Mouse (Mus musculus): ENCODE results near the gene Notch2.
"Not testable (repeated sequence)": the region's sequence is repeated elsewhere in the genome, so short reads cannot be mapped to it uniquely, and the experiment has no call there.

Notch2 gene

DNA sequence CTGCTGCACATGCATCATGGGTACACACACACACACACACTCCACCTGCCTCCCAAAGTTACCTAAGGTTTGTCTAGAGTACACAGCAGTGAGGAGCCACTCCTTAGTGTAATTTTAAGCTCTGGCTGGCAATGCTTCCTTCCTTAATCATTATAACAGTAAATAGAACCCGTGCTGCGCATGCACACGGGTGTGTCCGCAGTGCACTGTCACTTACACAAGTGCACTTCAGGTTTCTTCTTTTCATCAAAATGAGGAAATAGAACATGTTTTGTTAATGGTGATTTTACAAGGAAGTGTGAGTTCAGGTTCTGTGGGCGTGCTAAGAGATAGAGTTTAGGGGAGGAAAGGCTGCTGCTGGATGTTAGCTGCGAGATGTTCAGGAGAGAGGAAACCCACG, 17.8 kb downstream of the Notch2 start:
- DNase-seq (ENCODE audit: low read depth): no peak

DNA sequence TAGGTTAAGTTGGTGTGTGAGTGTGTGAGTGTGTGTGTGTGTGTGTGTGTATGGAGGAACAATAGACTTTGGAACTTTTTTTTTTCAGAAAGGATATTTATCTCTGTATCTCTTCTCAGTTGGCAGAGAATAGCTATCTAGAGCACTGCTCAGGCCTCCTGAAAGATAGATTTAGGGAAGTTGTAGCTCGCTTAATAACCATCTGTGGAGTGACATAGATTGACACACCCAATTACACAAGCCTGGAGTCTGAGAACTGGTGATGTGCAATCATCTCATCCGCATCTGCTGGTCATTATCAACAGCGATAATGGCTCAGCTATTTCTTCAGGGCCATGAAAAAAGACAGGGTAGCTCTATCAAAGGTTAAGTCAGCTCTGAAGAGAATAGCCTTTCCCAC, 18.9 kb downstream of the Notch2 start:
- no peak for DNase-seq (ENCODE audit: low read depth)

DNA sequence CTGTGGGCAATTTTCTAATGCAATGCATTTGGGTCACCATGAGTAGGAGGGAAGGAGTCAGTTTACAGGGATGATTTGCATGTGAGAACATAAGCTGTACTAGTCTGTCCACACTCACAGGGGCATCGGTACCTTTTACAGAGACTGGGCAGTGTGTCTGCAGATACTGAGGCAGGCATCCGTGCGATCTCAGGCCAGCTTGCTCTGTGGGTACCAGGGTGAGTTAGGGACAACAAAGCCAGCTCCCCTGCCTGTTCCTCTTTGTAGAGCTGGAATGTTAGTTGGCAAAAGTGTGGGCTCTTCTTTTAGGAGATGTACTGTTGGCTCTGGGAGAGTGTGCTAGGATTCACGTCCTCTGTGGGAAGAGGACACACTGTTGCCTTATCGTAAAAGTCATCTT, 19.6 kb downstream of the Notch2 start:
- no peak for DNase-seq (ENCODE audit: low read depth)

DNA sequence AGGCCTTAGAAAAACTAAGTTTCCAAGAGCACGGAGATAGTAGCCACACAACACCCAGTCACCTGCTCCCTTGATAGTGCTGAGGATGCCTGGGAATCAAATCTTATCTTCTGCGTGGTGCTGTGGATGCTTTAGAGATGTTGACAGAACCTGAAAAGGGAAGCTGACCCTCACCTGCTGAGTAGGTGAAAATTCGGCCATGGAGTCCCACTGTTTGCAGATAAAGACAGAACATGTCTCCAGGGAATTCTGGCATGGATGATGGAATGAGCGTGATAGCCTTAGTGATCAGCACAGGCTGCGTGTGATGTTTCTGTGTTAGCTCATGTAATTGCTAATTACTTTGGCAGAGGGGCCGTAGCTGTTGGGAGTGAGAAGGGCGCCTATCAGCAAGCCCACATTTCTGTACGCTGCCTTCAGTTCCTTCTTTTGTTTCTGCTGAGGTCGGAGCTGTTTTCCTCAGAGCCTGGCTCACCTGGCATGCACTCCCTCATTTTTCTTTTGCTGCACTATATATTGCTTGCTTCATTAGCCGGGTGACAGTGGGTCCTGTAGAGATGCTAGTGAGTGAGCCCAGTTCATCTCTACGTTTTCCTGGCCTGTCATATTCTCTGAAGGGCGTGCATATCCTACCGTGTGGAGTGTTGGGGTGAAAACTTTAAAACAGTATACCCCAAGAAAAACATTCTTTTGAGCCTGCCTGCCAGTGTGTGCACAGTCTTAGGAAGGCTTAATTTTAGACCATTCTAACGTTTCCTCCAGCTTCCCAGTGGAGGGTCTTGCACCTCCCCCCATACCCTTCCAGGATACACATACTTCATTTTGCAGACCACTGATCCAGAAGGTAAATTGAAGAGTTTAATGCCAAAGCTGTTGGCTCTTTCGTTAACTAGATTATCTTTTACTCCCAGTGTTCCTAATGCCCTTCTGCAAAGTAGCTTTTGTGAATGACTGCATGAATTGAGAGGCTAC, 21.6 kb downstream of the Notch2 start:
- DNase-seq (ENCODE audit: low read depth): no peak

DNA sequence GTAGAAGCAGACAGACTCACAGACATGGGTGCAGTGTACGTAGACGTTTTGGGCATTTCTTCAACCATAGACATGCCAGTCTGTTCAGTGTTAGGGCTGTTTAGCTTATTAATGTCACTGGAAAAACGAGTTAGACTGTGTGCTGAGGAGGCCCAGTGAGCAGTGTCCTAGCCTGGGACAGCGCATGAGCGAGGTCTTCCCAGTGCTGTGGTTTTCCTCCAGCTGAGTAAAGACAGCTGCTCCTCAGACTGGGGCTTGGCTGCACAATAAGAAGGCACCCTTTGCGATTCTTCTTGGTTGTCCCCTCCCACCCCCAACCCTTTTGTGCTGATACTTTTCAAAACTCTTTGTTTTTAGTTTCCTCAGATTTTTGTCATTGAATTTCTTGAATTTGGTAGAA, 22.8 kb downstream of the Notch2 start:
- DNase-seq (ENCODE audit: low read depth): no peak

DNA sequence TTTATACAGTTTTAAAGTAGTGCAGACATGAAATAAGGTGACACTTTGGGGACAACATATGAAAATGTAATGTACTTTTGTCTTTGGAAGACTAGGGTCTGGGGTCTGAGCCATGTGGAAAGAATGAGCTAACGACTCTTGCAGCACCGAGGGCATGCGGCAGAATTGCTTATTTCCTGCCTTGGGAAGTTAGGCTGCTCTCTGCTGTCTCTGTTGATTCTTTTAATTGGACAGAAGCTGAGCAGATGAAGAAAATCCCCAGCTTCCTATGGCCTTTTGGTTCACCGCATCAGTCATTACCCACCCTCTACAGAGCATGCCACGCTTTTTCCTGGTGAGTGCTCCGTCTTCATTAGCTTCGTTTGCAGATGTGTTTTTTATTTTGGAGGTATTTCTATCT, 23.8 kb downstream of the Notch2 start:
- no peak for DNase-seq (ENCODE audit: low read depth)

DNA sequence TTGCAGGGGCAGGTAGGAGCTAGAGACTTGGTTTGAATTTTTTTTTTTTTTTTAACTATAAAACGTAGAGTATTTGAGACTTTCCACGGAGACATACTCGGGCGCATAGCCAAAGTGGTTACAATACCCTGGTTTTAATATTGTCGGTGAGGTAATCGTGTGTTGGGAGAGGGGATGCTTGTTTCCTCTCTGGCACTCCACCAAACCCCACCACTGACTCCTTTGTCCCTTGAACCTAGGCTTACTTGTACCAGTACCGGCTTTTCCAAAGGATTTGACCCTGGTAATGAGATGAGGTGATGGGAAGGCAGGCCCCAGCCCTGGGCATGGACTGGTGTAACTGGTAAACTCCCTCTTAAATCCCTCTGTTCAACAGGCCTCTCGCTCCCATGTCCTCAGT, 25.3 kb downstream of the Notch2 start:
- DNase-seq (ENCODE audit: low read depth): no peak

DNA sequence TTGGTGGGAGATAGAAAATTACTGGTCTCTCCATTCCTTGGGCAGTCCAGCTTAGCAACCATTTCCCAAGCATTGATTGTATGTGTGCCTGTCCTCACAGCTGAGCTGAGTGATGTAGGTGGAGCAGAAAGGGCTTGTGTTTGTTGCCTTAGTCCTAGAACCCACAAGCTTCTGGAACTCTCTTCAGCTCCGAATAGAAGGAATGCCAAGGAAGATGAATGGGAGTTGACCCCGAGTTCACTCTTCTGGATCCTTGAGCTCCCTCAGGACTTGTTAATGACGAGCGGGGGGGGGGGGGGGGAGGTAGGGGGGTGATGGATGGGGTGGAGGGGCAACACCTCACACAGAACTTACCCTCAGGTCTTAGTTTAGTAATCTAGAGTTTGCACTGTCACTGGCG, 25.9 kb downstream of the Notch2 start:
- DNase-seq (ENCODE audit: low read depth): no peak

DNA sequence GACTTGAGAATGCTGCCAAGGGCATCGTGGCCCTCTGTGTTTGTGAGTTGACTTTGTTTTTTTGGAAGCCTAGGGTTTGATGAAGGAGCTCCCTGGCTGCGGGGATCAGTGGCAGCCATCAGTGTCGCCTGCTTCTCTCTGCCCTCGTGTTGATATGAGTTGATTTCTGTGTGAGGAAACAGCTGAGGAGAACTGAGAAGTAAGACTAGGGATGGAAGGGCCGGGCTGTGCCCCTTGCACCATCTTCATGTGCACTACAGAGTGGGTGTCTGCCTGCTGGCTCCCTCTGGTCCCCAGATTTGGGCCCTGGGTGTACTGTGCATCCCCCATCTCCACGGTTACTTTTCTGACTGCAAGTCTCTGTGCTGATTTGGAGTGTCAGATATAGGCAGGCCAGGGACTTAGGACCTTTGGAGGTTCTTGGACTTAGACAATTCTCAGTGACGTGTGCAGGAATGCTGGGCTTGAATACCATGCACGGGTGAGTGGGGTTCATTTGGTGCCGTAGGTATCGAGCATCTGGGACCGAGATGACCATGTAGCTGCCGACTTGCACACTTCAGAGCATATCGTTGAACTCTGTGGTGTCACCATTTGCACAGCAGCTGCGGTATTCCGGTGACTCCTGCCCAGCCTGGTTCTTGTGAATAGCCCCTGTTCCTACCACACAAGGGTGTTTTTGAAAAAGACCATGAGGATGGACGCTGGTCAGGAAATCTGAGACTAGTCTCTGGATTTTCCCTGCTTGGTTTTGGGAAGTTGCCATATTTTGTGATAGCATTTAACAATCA, 26.5 kb downstream of the Notch2 start:
- DNase-seq (ENCODE audit: low read depth): no peak

DNA sequence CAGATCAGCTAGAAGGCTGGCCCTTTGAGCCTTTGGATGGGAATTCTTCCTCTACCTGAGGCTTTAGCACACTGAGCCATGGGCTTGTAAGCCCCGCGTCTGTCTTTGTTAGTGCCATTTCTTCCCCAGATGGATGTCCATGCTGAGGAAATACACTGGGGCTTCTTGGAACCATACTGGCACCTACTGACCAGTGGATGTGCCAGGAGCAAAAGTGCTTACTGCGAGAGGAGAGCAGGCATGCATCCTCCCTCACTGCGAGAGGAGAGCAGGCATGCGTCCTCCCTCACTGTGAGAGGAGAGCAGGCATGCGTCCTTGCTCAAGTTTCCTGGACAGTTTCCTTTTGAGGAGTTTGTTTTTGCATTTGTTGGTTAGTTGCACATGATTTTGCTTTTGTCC, 27.5 kb downstream of the Notch2 start:
- no peak for DNase-seq (ENCODE audit: low read depth)

DNA sequence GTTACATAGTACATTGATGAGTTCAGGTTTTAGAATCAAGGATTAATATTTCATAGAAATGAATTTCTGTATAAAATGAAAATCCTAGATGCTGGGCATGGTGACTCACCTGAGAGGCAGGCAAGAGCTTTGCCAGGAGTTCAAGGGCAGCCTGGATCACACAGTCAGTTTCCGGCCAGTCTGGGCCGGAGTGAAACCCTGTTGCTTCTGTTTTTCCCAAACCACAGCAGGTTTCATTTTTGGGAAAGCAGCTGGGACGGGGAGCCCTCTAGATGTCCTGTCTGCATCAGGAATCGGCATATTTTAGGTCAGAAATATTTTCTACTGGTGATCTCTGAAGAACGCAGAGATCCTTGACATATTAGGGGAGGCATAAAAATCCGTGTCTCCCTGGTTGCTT, 29.0 kb downstream of the Notch2 start:
- DNase-seq (ENCODE audit: low read depth): no peak

DNA sequence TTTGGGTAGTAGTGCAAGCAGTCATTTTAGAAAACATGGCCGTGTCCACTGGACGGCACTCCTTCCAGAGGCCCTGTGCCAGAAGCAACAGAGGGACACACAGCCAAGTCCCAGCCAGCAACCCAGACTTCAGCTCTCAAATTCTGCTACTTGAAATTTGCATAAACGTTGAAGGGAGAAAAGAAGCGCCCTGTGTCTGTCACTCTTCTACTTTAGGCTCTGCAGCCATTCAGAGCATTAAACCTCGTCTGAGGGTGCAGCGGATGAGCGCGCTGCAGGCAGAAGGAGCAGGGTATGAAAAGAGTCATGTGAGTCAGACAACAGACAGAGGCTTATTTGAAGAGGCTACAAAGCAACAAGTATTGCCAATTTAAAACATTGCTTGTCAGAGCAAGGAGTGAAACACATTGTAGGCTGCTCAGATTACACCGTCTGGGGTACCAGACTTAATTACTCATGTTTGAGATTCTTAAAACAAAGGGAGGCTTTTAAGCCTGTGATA, 29.7 kb downstream of the Notch2 start:
- no peak for DNase-seq (ENCODE audit: low read depth)

DNA sequence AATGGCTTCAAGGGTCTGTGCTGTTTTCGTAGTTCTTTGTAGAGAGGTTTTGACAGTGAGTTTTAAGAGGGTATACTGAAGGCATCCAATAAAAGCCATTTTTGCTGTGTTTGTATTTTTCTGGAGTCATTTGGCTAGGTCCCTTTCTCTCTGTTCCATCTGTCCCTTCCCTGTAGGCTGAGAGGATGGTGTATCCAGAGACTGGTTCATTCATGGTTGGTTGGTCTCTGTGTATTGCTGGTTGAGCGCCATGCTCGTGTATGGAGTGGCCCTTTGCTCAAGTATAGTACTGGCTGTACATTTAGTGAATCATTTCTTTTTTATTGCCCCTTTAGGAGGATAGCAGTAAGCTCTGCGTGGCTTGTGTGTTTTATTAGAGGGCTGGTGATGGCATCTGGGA, 30.3 kb downstream of the Notch2 start:
- DNase-seq (ENCODE audit: low read depth): no peak

DNA sequence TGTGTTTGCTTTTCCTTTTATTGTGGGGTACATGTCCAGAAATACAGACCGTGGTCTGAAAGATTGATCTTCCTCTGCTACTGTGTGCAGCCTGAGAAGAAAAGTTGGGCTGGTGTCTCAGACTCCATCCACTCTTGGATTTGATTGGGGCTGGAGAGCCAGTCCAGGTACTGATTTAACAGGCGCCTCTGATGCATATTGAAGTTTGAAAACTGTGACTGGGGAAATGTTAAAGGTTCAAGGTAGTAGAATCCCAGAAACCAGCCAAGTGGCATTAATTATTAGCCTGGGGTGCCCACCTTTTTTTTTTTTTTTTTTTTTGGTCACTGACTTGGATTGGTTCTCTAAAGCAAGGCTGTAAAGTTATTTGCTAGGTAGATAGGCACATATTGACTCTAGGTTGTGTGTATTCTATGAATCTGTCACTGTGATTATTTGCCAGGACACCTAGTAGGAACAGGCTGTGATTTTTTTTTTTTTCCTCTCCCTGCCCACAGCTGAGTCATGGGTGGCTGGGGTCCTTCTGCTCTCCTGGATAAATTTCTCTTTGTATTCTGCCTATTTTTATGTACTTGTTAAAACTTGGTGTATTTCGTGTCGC, 31.5 kb downstream of the Notch2 start:
- no peak for DNase-seq (ENCODE audit: low read depth)

DNA sequence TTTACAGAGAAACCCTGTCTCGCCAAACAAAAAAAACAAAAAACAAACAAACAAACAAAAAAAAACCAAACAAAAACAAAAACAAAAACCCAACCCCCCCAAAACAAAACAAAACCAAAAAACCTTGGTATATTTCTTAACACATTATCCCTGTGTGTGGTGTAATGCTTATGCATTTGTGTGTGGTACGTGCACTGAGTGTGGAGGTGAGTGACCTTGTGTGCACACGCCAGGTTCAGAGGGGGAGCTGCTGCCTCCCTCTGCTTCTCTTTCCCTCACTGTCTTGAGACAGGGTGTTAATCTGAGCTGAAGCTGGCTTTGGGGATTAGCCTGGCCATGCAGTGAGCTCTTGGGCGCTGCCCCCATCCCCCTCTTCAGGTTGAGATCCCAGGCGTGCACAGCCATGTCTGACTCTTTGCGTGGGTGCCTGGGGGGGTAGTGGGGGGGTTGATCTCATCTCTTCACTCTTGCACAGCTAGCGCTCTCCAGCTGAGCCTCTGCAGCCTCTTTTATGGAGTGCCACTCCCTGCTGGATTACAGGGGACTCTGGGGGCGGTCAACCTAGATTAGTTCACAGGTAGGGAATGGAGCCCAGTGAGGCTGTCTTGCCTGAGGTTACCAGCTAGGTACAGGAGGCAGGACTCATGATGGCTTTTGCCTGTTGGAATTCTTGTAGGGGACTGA, 32.3 kb downstream of the Notch2 start:
- DNase-seq (ENCODE audit: low read depth): no peak

DNA sequence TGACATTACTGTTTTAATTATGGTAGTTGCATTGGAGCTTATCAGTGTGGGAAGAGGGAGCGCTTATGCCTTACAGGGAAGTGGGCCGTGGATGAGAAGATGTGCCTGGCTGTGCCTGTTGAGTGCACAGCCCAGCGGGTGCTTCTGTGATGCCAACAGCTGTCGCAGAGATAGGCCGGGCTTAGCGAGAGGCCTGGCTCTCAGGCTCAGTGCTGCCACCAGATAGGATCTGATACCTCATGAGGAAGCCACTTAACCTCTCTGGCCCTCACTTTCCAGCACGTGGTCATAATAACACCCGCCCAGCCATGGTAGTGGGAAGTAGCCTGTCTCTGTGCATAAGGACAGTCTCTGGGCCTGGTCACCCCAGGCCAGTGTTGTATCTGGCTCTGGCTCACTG, 33.0 kb downstream of the Notch2 start:
- DNase-seq (ENCODE audit: low read depth): no peak

DNA sequence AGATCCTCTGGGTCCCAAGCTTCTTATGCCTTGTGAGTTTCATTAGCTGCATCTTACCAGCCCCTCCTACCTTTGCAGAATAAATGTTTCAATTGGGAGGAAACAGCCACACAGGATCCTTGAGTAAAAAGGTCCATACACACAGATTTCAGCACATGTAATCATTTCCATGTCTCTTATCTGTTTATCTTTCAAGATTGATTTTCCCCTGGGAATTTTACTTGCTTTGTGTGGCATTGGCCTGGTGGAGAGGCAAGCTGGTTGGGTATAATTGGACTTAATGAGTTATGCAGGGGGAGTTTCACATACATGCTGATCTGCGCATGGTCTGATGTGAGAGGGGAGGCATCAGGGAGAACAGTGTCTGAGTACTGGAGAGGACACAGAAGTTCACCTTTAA, 36.3 kb downstream of the Notch2 start:
- DNase-seq (ENCODE audit: low read depth): no peak

DNA sequence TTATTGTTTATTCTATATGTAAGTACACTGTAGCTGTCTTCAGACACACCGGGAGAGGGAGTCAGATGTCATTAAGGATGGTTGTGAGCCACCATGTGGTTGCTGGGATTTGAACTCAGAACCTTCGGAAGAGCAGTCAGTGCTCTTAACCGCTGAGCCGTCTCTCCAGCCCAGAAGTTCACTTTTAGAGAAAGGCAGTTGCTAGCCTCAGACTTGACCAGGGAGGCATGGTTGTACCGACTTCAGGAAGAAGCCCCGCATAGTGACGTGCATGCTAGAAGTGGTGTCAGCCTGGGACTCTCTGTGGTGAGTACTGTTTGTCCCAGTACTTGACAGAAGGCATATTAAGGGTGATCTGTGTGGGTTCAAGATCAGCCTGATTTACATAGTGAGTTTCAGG, 36.8 kb downstream of the Notch2 start:
- not testable (repeated sequence) for DNase-seq (ENCODE audit: low read depth)

DNA sequence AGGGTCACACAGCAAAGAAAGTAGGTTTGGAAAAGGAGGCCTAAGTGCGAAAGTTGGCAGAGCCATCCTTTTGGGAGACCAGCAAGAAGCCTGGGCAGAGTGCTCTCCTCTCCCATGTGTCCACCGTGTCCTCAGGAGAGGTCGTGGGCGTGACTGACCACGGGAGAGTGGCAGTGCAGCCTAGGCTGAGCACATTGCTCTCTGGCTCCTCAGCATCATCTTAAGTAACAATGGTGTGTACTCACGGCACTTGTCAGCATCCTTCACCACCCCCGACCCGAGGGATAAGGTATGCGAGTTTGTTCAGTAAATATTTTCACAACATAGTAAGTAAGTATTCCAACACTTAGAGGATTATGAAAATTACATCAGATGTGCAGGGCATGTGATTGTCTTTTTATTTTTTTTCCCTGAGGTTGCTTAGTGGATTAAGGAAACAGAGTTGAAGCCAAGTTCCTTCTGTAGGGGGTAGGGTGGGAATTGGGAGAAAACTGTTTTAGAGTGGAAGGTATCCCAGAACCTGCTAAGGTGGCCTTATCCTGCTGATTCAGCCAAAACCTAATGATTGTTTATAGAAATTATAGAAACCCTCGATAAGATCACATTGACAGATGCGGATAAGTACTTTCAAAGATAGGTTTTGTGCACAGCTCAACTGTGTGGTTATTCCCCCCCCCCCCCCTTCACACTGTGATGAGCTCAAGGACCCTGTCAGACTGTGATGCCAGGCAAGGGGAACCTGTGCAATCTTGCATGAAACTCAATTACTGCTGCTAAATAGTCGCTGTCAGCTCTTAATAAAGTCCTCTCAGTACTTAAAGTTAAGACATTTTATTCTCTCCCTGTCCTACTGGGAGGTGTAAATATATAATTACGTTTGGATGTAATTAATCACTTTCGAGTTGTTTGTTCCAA, 37.4 kb downstream of the Notch2 start:
- no peak for DNase-seq (ENCODE audit: low read depth)

DNA sequence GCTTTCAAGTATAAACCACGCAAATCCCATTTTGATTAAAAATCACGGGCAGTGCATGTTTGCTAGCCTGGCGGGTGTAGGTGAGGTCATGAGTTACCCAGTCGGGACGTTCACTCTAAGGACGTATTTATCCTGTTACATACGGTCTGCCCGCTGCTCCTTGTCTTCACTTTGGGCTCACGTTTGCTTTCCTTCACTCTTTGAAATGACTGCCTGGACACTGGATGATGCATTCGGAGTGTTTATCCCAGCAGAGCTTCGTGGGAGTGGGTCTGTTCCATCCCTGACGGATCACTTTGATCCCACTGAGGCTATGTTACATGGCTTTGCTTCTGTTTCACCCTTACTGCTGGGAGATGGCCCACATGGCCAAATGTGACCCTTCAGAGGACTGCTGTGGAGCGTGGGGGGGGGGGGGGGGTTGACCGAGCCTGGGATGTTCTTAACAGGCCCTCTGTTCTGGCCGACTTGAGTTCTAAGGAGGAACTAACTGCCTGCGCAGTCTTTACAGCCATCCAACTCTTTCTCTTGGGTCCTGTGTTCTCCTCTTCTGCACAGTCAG, 38.2 kb downstream of the Notch2 start:
- no peak for DNase-seq (ENCODE audit: low read depth)
